Mouse (Mus musculus) forelimb bud, embryonic 11.5 days (tissue): Measurements from ENCODE around the gene AC153137.1.
"Not testable (repeated sequence)": the region's sequence is repeated elsewhere in the genome, so short reads cannot be mapped to it uniquely, and the experiment has no call there.

ENCODE experiments used
- DNase-seq: peaks from one replicate; pipeline ENCODE4 v3.0.0-alpha.2; 2012; ENCODE audit warnings: low read depth, low spot score

AC153137.1 gene

DNA sequence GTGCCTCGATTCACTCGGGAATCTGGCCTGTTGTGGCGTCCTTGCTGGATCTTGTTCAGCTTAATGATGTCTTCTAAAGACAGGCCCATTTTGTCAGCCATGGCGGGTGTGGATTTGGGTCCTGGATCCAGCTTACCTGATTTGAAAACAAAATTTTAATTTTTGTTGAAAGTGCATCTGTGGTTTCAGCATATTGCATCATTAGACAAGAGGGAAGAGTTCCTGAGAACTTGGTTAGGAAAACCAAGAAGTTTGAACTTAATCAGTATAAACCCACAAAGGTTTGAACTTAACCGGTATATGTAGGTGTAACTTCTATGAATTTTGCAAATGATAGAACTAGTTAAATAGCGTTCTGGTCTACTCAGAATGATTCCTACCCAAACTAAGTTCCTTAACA lies at the start of gene AC153137.1:
Gene AC153137.1 (minus strand): TSS at position 101 of the 400 bp plus-strand sequence.
- not testable (repeated sequence) for DNase-seq

DNA sequence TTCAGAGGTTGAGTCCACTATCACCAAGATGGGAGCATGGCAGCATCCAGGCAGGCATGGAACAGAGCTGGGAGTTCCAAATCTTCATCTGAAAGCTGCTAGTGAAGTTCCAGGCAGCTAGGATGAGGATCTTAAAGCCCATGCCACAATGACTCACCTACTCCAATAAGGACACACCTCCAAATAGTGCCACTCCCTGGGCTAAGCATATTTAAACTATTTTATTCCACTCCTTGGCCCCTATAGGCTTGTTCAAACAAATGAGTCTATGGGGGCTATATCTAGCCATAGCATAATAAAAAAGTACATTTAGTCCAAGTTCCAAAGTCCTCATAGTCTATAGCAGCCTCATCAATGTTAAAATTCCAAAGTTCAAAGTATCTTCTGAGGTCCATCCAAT lies 45.4 kb upstream of the AC153137.1 start:
- no peak for DNase-seq

DNA sequence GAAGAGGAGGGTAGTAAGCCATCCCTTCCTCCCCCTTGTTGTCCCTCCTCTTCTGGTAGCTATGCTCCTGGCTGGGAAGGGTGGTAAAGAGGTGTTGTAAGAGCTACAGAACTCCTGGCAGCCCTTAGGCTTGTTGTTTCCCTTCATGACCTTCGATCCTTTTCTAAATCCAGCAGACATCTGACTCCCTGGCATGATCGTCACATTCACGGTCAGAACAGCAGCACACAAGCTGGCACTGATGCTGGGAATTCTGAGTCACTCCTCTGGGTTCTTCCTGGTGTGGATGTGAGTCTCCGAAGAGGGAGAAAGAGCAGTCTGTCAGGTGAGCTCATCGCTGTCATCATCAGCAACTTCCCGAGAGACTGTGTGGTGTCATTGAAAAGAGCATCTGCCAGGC lies 41.5 kb upstream of the AC153137.1 start:
- DNase-seq: no peak

DNA sequence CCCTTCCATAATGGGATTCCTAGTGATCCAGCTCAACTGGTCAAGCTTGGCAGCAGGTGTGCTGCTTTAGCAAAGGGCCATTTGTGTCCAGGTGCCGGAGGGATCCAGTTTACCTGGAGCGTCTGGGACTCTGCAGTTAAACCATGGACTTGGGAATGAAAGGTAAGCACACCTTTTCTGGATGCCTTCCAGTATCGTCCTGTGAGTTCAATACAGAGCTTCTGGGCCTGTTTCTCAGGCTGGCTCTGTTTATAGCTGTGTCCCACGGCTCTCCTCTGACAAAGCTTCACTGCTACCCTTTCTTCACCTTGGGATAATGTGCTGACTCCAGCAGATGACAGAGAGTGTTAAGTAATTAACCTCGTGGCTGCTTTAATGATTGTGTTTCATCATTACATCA lies 39.6 kb upstream of the AC153137.1 start:
- DNase-seq: no peak

DNA sequence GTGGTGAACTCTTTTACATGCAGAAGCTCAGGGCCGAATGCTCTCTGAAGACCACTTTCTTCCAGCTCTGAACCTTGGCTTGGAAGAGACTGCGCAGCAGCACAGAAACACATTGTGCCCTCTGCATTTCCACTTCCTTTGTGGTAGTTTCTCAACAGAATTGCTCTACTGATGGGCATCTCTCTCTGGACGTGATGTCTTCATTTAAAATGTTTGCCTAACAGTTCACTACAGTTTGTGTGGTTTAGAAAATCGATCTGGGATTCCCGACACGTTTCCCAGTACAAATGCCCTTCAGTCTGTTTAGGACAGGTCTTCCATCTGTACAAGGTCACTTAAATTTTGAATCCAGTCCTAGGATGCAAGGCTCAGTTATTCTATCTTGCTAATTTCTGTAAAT lies 38.3 kb upstream of the AC153137.1 start:
- no peak for DNase-seq

DNA sequence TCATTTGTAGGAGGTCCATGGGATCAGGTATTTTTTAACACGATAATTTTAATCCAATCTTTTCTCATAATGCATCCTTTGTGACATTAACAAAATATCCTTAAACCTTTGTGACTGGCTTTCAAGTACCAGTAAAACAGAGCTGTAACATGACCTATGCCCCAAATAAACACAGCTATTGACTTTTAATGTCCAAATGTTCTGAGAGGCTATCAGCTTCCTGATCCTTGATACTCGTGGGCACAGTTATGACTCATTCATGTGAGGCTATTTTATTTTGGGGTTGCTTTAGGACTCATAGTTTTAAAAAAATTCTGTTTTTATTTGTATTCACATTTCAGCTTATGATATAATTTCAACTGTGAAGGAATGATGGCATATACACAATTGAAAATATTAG lies 37.5 kb upstream of the AC153137.1 start:
- no peak for DNase-seq

DNA sequence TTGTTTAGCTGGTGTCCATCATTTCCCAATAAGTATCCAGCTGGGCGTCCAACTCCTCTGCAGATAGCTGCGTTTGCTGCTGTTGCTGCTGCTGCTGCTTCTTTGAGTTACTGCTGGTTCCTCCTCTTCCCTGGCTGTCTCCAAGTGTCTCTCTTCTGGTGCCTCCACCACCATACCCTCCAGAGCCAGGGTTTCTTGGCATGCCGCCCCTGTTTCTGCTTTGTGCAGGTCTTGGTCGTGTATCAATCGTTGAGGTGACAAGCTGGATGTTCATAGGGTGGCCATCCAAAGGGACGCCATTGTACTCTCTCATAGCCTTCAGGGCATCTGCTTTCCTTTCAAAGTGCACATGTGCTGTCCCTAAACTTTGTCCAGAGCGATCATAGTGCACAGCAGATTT lies 529 bp downstream of the AC153137.1 start:
- not testable (repeated sequence) for DNase-seq

DNA sequence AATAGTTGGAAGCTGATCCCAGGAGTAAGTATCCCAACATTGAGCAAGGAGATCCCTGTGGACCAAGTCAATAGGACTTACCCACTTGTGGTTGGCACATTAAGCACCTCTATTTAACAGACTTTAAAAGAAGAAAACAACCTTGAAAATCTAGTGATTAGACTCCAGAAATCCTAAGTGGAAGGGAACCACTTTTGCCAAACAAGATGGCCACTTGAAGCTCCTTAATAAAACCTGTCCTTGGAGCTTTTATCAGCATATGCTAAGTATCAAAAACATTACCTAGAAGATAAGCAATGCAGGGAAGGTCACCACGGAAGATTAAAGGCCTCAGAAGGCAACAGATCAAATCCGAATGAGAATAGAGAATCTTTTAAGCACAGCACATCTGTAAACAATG lies 26.0 kb downstream of the AC153137.1 start:
- no peak for DNase-seq

DNA sequence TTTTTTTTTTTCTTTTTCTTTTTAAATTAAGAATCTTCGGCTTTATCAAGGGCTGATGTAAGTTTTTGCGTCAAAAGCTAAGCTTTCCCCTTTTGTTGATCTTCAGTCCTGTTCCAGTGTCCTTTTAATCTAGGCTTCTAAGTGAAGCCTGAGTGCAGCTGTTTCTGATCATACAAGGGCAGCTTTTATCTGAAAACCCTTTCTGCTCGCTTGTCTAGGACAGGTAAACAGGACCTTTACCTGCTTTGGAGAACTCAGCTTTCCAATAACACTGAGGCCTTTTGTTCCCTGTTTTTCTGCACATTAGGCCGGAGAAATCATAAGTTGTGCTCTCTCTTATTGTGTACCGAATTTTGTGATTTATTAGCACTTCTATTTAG lies 27.3 kb downstream of the AC153137.1 start:
- DNase-seq: no peak

DNA sequence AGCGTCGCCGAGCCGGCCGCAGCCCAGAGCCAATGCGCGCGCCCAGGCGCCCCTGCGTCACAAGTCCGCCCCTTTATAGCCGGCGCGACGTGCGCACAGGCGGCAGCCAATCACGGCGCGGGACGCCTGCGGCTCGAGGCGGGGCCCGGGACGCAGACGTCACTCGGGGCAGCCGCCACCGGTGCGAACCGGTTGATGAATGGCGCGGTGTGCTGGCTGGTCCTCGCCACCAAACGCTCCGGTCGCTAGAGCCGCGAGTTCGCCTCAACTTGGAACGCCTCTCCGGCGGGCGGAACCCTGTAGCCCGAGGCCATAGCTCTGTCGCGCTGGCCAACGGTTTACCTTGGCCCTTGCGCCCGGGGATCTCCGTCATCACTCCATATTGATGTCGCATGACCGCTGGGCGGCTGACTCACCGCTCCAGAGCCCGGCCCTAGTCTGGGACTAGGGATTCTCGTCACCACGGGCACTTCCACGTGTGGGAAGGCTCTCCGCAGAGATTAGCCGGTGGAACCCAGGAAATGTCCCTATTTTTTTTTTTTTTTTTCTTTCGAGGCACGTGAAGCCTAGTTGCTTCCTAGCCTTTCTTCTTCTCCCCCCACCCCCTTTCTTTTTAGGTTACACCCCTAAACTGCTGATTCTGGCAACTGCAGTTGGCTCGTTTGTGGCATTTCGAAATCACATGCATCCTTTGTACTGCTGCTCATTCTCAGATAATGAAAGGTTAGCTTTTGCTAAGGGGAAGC lies 27.9 kb downstream of the AC153137.1 start:
- DNase-seq: peak; percentile 96

DNA sequence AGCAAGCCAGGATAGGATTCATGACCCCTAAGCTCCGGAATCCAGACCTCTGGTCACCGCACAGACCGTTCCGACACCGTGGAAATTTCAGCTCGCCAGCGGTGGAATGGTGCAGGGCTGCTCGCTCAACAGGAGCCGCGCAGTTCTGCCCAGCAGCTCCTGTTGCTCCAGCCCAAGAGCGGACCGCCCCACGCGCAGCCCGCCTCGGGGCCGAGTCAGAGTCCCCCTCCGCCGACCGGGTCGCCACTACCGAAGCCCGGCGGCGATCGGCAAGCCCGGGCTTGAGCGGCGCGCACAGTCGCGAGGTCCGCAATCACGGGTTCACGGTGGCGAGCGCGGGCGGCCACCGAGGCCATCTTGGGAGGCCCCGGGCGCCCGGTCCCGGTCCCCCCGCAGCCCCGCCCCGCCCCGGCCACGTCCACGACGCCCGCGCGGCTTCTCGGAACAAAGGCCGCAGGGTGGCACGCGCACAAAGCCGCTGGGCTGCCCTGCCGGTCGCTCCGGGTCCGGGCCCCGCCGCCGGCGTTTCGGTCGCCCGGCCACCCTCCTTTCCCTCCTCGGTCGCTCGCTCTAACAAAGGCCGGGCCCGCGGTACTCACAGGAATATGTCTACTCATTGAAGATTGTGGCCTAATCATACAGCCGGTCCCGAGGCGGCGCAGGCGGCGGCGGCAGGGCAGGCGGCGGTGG lies 28.7 kb downstream of the AC153137.1 start:
- peak; percentile 44 for DNase-seq

DNA sequence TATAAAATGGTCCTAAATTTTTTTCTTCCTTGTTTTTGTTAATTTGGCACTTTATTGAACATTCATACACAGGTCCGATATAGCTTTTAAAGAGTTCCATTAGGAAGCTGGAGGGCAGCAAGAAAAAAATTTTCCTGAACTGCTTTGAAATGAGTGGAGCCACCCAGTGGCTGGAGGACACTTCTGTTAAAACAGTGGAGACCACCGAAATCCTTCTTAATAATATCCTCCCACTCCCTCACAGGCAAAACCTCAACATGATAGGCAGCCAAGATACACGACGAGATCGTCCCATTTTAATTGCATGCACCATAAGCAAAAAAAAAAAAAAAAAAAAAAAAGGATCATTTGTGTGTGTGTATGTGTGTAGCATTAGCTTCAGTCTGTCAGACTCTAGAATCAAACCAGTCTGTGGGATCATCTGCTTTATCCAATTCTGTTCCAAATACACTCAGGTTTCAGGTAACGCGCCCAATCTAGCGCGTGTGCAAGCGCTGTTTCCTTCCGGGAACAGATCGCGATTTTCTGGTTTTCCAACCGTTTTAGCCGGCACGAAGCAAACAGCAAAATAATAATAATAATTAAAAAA lies 29.3 kb downstream of the AC153137.1 start:
- peak; percentile 60 for DNase-seq

DNA sequence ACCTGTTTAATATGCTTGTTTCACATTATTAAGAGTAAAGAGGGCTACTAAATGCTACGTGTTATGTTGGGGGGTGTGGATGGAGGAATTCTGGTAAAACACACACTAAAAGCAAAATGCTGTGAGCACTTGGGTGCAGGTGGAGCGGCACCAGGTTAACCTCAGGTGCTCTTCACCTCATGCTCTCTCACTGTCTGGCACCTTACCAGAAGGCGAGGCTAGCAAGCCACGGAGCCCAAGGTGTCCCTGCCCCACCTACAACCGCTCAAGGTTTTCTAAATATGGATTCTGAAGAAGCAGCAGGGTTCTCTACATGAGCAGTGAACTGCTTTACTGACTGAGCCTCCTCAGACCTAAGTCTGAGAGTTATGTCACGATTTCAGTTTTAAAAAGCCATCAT lies 32.6 kb downstream of the AC153137.1 start:
- DNase-seq: no peak

DNA sequence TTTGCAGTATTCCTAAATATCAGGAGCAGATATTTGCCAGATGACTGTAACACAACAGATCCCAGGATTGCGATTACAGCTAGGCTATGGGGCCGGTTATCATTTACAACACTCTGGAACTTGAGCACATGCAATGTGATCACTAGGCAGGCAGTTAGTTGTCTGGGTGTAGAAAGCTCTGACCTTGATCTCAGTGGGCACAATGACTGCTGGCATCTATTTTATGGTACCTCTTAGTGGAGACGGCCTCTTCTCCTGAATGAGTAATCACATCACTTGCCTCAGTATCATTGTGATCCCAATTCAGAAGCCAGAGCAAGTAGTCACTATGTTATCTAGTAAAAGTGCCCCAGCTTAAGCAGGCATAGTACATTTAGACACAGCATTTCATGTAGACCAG lies 37.2 kb downstream of the AC153137.1 start:
- no peak for DNase-seq

DNA sequence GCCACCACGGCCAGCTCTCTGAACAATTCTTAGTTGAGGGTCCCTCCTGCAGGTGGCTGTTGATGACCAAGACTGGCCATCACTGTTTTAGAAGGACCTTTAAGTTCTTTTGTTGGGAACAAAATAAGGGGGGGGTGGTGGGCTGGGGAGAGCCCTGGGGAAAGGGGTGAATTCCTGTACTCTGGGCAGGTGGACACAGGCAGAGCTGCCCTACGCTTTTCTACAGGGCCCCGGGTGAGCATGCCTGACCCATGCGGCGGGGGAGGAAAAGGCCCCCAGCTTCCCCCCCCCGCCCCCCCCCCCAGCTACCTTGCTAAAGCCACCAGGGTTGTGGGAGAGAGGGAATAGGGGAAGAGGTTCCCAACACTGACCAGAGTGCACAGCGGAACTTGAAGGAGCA lies 39.4 kb downstream of the AC153137.1 start:
- no peak for DNase-seq

DNA sequence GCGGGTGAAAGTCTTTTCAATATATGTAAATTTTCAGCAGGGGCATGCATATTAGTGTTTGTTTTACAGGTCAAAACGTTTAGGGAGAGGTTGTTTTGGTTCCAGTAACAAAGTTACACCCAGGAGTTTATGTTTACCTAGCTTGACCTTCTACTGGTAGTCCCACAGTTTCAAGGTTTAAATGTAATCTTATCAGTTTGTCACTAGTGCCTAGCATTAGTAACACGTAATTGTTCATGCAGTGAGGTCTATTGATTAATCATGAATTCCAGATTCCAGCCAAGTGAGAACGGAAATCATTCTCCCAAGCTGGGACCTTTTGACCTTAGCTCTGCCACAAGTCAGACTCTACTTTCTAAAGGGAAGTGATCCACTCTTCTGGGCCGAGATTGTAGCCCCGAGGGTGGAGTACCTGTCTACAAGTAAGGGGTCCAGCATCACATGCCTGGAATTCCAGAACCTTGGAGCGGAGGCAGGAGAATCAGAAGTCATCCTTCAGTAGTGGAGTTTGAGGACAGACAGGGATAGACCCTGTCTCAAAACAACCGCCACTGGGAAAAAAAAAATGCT lies 40.3 kb downstream of the AC153137.1 start:
- DNase-seq: no peak

DNA sequence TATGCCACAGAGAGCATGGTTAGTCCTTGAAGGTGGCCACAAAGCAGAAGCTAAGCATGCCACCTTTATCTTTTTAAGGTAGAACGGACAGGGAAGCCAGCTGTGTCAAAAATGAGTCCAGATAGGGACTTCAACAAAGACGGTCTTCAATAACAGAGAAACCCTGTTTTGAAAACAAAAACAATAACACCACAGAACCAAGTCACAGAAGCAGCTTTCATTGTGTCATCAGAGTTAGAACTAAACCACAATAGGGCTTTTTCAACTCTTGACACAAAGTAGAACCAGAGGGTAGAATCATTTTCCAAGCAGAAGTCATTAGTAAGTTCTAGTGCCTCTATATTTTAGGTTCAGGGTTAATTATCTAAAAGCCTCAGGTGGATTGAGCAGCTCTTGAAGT lies 41.3 kb downstream of the AC153137.1 start:
- DNase-seq: no peak

DNA sequence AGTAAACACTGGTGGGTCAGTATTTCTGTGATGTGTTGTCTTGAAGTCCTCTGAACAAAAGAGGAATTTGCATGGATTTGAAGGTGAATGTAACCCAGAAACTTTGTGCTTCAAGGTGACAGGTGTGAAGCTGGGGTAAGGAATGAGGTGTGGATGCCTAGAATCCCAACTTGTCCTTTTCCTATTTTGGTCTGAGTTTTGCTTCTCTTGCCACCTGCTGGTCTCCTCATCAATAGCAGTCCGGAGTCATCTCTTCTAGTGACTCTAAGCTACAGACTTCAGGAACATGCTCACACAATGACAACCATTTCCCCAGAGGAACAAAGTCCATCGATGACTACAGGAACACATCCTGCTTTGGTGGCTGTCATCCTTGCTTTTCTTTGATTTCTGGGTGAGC lies 46.9 kb downstream of the AC153137.1 start:
- DNase-seq: no peak

DNA sequence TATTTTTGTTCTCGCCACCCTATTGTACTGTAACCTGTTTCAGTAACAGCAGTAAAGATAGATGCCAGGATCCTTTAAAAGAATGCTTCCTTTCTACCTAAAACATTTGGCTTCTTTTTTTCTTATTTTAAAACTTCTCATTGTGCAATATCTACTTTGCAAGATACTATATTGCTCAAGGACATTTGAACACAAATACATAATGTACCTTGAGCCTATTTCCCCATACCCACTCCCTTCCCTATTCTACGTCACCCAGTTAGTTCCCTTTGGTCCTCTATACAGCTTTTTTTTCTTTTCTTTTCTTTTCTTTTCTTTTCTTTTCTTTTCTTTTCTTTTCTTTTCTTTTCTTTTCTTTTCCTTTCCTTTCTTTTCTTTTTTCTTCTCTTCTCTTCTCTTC lies 47.6 kb downstream of the AC153137.1 start:
- no peak for DNase-seq
